In genomic region chr9:70395617-70396016, GRCm38 (mm10) we compare ENCODE assay signal across 8 mouse cellular contexts. TPM values are rescaled to one million over a fixed set of nuclear protein-coding genes. Genes with fewer than 3 reads are reported as not detected.
DNase-seq lines count a peak whose midpoint lies in the region; ATAC-seq and TF ChIP-seq lines count a peak whose summit lies in the region.
"Had no signal": no experiment of that assay in that cellular context is flagged by ENCODE, and none has a peak within 500 bp of the region (broad histone marks: within the 10 kb centered on the region; RNA-seq: fewer than 3 reads in every experiment).

No protein-coding gene starts in this region.

- no peak for TF ChIP-seq EP300 in CH12.LX (IDR thresholded peaks at IDR 0.05; ENCODE audit: low read length)

- no peak for ATAC-seq in kidney, postnatal 0 days (replicated peaks; ENCODE audit: low FRiP score, low read depth)

- TF ChIP-seq RAD21 in CH12.LX (IDR thresholded peaks at IDR 0.05; ENCODE audit: low read depth, low read length) = peak; percentile 13

- H3K27me3 ChIP-seq in kidney, postnatal 0 days (ENCODE audit: insufficient read depth, low read length) = no peaks in the 10 kb centered on the region
- no peaks in the 10 kb centered on the region for H3K27me3 ChIP-seq in CH12.LX (replicated peaks)

- no peak overlapping the region for H3K4me3 ChIP-seq in kidney, postnatal 0 days (replicated peaks; ENCODE audit: low read depth, low read length)
- H3K4me3 ChIP-seq in CH12.LX (replicated peaks in 1 of 3; ENCODE audit: low read depth in 2 of 3, low read length in 2 of 3, poor library complexity in 1 of 3) = no peak overlapping the region
- H3K4me3 ChIP-seq: erythroblast, embryonic 14.5 days had no signal

- TF ChIP-seq POLR2A in CH12.LX (IDR thresholded peaks at IDR 0.05; ENCODE audit: low read depth, low read length) = no peak

- dilution Hi-C loops in CH12.LX (cut with MboI; ENCODE audit: extremely low pct_ligation_motif_present, extremely low pct_unique_long_range_greater_than_20kb, low sequenced_read_pairs) = no loop called here

- intact Hi-C loops in gastrocnemius, postnatal 14 days (cut with DNase I; ENCODE audit: low total_unique reads) = loop anchor here (10.0 kb wide), 1 partner anchor 291 kb away; no protein-coding TSS in a partner anchor

- no peak overlapping the region for H3K27ac ChIP-seq in kidney, postnatal 0 days
- no peak overlapping the region for H3K27ac ChIP-seq in CH12.LX (ENCODE audit: insufficient read depth, low read depth)

- no peak overlapping the region for H3K9ac ChIP-seq in kidney, postnatal 0 days (ENCODE audit: low read depth, low read length)
- H3K9ac ChIP-seq in CH12.LX (ENCODE audit: insufficient read depth, low read depth) = no peak overlapping the region

- no peaks in the 10 kb centered on the region for H3K4me1 ChIP-seq in kidney, postnatal 0 days (replicated peaks; ENCODE audit: insufficient read depth, low read length)
- 0 out of 4 replicates have a peak, but pooled peaks cover 0 to 2% of the 10 kb centered on the region in 2 experiments for H3K4me1 ChIP-seq in CH12.LX (ENCODE audit: control insufficient read depth in 1 of 2, insufficient read depth in 2 of 2)

- WGBS in kidney, postnatal 0 days = 81% methylated on average over 12 of the region's 12 CpGs

- TF ChIP-seq CTCF in kidney, postnatal 0 days (IDR thresholded peaks at IDR 0.05; ENCODE audit: low read depth) = peak; percentile 58
- peak in 1 of 2 experiments; percentile 55; a peak in 2 of 4 replicates for TF ChIP-seq CTCF in CH12.LX (conservative IDR thresholded peaks at IDR 0.05 in 1 of 2, IDR thresholded peaks at IDR 0.05 in 1 of 2; ENCODE audit: low read depth in 2 of 2, low read length in 2 of 2)

- H3K79me2 ChIP-seq in CH12.LX (replicated peaks; ENCODE audit: control insufficient read depth, extremely low read depth, insufficient read depth, poor library complexity, severe bottlenecking) = no peaks in the 10 kb centered on the region

- H3K4me2 ChIP-seq in kidney, postnatal 0 days (ENCODE audit: low read length) = no peak overlapping the region
- H3K4me2 ChIP-seq in CH12.LX (ENCODE audit: insufficient read depth, low read depth, poor library complexity, severe bottlenecking) = no peak overlapping the region

- in situ Hi-C loops in CH12.LX (cut with MboI; ENCODE audit: low pct_ligation_motif_present, low pct_unique_long_range_greater_than_20kb, low sequenced_read_pairs) = no loop called here

- DNase-seq in kidney, postnatal 0 days (ENCODE audit: low spot score) = no peak
- no peak for DNase-seq in kidney, adult 8-10 months
- no peak for DNase-seq in CH12.LX (ENCODE audit: extremely low read depth)
- peak; percentile 67 for DNase-seq in ZHBTc4 (ENCODE audit: low read depth, low spot score)
- DNase-seq in naive thymus-derived CD4-positive, alpha-beta T cell, adult 2 months (ENCODE audit: low read depth) = peak; percentile 28
- DNase-seq in gastrocnemius, postnatal 14 days = no peak
- DNase-seq in urinary bladder, postnatal 14 days (ENCODE audit: low spot score) = no peak

- H3K9me3 ChIP-seq in kidney, postnatal 0 days (replicated peaks; ENCODE audit: low read length) = no peaks in the 10 kb centered on the region
- H3K9me3 ChIP-seq in CH12.LX (replicated peaks; ENCODE audit: low read length) = no peaks in the 10 kb centered on the region

- peaks cover 19% of the 10 kb centered on the region for H3K36me3 ChIP-seq in kidney, postnatal 0 days (ENCODE audit: insufficient read depth, low read length)
- H3K36me3 ChIP-seq in CH12.LX (replicated peaks in 1 of 2; ENCODE audit: control insufficient read depth in 1 of 2, insufficient read depth in 1 of 2, low read length in 1 of 2) = peaks cover 58 to 90% of the 10 kb centered on the region in 2 experiments

TF ChIP-seq in CH12.LX, 34 proteins besides CTCF, POLR2A, EP300 and RAD21:
- peak; percentile 40 for TF ChIP-seq SMC3 (IDR thresholded peaks at IDR 0.05; ENCODE audit: low read depth, low read length)
- no peak for TF ChIP-seq MEF2A (IDR thresholded peaks at IDR 0.05; ENCODE audit: borderline replicate concordance, low read depth, low read length)
- TF ChIP-seq ZC3H11A (IDR thresholded peaks at IDR 0.05; ENCODE audit: low read depth, low read length) = no peak

RNA-seq across cellular contexts. Expression of gene Ccnb2, which starts 25.7 kb away (rescaled TPM):
- 127 and 130 TPM in 2 replicates for polyA plus RNA-seq in kidney, postnatal 0 days (2015; fragmentation: Nextera tagmentation; extraction: Ambion mirVana)
- total RNA-seq in CH12.LX (2012; rRNA removed) (102 and 104 TPM in 2 replicates), CH12.LX (2014; rRNA removed) (130 and 138 TPM in 2 replicates)
- 74.2 and 83.9 TPM in 2 replicates for polyA plus RNA-seq in CH12.LX (2012; ENCODE audit: insufficient read length, low read depth)
- total RNA-seq in gastrocnemius, postnatal 14 days (2021) = 1 to 10 TPM; 5.3 TPM

Comparison
In these comparisons a context has a peak if more than half of its experiments do, and no peak if none do; other contexts are left out.
1. DNase-seq: peak in ZHBTc4 (single experiment) and naive thymus-derived CD4-positive, alpha-beta T cell, adult 2 months (single experiment); none in kidney, postnatal 0 days (single experiment), kidney, adult 8-10 months (0 of 2), CH12.LX (single experiment), gastrocnemius, postnatal 14 days (single experiment) and urinary bladder, postnatal 14 days (single experiment).
2. RNA of gene Ccnb2, which starts 25.7 kb away (total RNA-seq): 102 to 138 TPM in CH12.LX; 5.3 TPM in gastrocnemius, postnatal 14 days; every median in the first group is over 10 times any median in the second.